Mouse (Mus musculus) CH12.LX (cell line): ENCODE data around the gene Polr2b.

ENCODE experiments used
- CHD2 ChIP-seq: IDR thresholded peaks from 2 replicates; pipeline ENCODE4 v1.6.1; 2011; ENCODE audit warnings: low read length, improper control_type of control experiment
- CTCF ChIP-seq, 2 experiments: IDR thresholded peaks in 1 of 2; conservative IDR thresholded peaks in 1 of 2; 2 replicates each; pipeline ENCODE4 v1.5.1; 2011 to 2012; ENCODE audit warnings: low read depth in 2 of 2, low read length in 2 of 2, improper control_type of control experiment in 1 of 2, inconsistent platforms in 1 of 2, mild to moderate bottlenecking in 1 of 2, moderate library complexity in 1 of 2
- E2F4 ChIP-seq: IDR thresholded peaks from 2 replicates; pipeline ENCODE4 v1.6.1; 2011; ENCODE audit warnings: low read depth, low read length, improper control_type of control experiment; ENCODE audit not compliant: insufficient replicate concordance
- EP300 ChIP-seq: IDR thresholded peaks from 2 replicates; pipeline ENCODE4 v1.6.1; 2011; ENCODE audit warnings: low read length, improper control_type of control experiment
- JUND ChIP-seq: conservative IDR thresholded peaks from 2 replicates; pipeline ENCODE4 v1.6.1; 2011; ENCODE audit warnings: low read depth, low read length, improper control_type of control experiment
- MAFK ChIP-seq: IDR thresholded peaks from 2 replicates; pipeline ENCODE4 v1.6.1; 2011; ENCODE audit warnings: low read length, improper control_type of control experiment; ENCODE audit not compliant: insufficient replicate concordance
- MEF2A ChIP-seq: IDR thresholded peaks from 2 replicates; pipeline ENCODE4 v1.6.1; 2014; ENCODE audit warnings: low read depth, mild to moderate bottlenecking, inconsistent platforms, low read length, improper control_type of control experiment, borderline replicate concordance
- POLR2AphosphoS2 ChIP-seq: IDR thresholded peaks from 2 replicates; pipeline ENCODE4 v1.6.1; 2011; ENCODE audit warnings: low read depth, low read length, improper control_type of control experiment
- RAD21 ChIP-seq: IDR thresholded peaks from 2 replicates; pipeline ENCODE4 v1.6.1; 2011; ENCODE audit warnings: low read depth, mild to moderate bottlenecking, low read length, improper control_type of control experiment, moderate library complexity
- TCF12 ChIP-seq: IDR thresholded peaks from 2 replicates; pipeline ENCODE4 v1.6.1; 2014; ENCODE audit warnings: low read depth, mild to moderate bottlenecking, inconsistent platforms, low read length, improper control_type of control experiment
- UBTF ChIP-seq: IDR thresholded peaks from 2 replicates; pipeline ENCODE4 v1.6.1; 2012; ENCODE audit warnings: low read depth, mild to moderate bottlenecking, inconsistent platforms, low read length, improper control_type of control experiment, moderate library complexity
- USF1 ChIP-seq: IDR thresholded peaks from 2 replicates; pipeline ENCODE4 v1.6.1; 2014; ENCODE audit warnings: low read depth, mild to moderate bottlenecking, inconsistent platforms, low read length, improper control_type of control experiment

- no peak for TF ChIP-seq CTCF (conservative IDR thresholded peaks at IDR 0.05 in 1 of 2, IDR thresholded peaks at IDR 0.05 in 1 of 2; ENCODE audit: low read depth in 2 of 2, low read length in 2 of 2)
- no peak for TF ChIP-seq EP300
- TF ChIP-seq USF1, result no peak
- no peak for TF ChIP-seq MAFK
- TF ChIP-seq E2F4, result no peak
- no peak for TF ChIP-seq CHD2
- TF ChIP-seq RAD21, result no peak
- TF ChIP-seq POLR2AphosphoS2, result no peak
- no peak; the same call in 1 of the 2 replicates for TF ChIP-seq TCF12
- TF ChIP-seq JUND, result no peak
- no peak for TF ChIP-seq MEF2A
- no peak for TF ChIP-seq UBTF
Observed at GRCm38 (mm10) chr5:77379434-77380135, 69.6 kb downstream of the Polr2b start.
